Mouse (Mus musculus) E14TG2a.4 (cell line): ENCODE results near the gene Med20.
A peak's percentile ranks its signal among the peaks of the same experiment; 100 is the strongest.

Experiments
- H3K27me3 ChIP-seq: 2 replicates; pipeline ENCODE4 v1.6.1; 2014; ENCODE audit warnings: low read length, control low read depth; ENCODE audit not compliant: insufficient read depth
- H3K36me3 ChIP-seq: 2 replicates; pipeline ENCODE4 v1.6.1; 2014; ENCODE audit warnings: low read length, control low read depth; ENCODE audit not compliant: insufficient read depth
- H3K4me1 ChIP-seq: replicated peaks from 2 replicates; pipeline ENCODE4 v1.6.1; 2014; ENCODE audit warnings: low read depth, low read length, control low read depth
- H3K4me3 ChIP-seq: replicated peaks from 2 replicates; pipeline ENCODE4 v1.5.1; 2014; ENCODE audit warnings: mild to moderate bottlenecking, low read length
- H3K9me3 ChIP-seq: 2 replicates; pipeline ENCODE4 v1.6.1; 2014; ENCODE audit warnings: low read length, control low read depth
- CTCF ChIP-seq: conservative IDR thresholded peaks from 2 replicates; pipeline ENCODE4 v1.5.1; 2014; ENCODE audit warnings: low read length
- NANOG ChIP-seq: IDR thresholded peaks from 2 replicates; pipeline ENCODE4 v1.6.1; 2014; ENCODE audit warnings: borderline replicate concordance, low read length, mixed read lengths
- POU5F1 ChIP-seq: IDR thresholded peaks from 2 replicates; pipeline ENCODE4 v1.6.1; 2014; ENCODE audit warnings: low read length, borderline replicate concordance

The Med20 gene

DNA sequence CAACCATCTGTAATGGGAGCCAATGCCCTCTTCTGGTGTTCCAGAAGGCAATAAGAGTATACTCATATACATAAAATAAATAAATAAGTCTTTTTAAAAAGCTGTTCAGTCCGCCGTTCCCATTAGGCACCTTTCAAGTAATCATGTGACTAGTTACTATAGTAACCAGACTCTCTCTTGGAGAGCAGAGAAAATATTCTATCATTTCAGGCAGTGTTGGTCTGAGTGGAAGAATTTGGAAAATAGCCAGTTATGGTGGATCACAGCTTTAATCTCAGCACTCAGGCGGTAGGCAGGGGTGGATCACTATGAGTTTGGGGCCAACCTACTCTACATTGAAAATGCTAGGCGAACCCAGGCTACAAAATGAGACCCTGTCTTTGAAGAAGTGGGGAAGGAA lies 57.8 kb downstream of the Med20 start:
- no peaks in the 10 kb centered on the region for H3K36me3 ChIP-seq
- no peaks in the 10 kb centered on the region for H3K9me3 ChIP-seq
- peaks cover 9% of the 10 kb centered on the region for H3K27me3 ChIP-seq
- TF ChIP-seq NANOG (no peak), POU5F1 (no peak)
- H3K4me1 ChIP-seq = peaks cover 60% of the 10 kb centered on the region
- no peak overlapping the region for H3K4me3 ChIP-seq

- no peaks in the 10 kb centered on the region for H3K9me3 ChIP-seq
- H3K27me3 ChIP-seq = peaks cover 9% of the 10 kb centered on the region
- TF ChIP-seq NANOG = no peak
- TF ChIP-seq POU5F1 = no peak
- peaks cover 59% of the 10 kb centered on the region for H3K4me1 ChIP-seq
- H3K36me3 ChIP-seq = peaks cover 22% of the 10 kb centered on the region
- H3K4me3 ChIP-seq = peak overlapping the region; percentile 82
These were observed 60.6 kb downstream of the Med20 start for GRCm38 (mm10) chr17:47671988-47672310.

DNA sequence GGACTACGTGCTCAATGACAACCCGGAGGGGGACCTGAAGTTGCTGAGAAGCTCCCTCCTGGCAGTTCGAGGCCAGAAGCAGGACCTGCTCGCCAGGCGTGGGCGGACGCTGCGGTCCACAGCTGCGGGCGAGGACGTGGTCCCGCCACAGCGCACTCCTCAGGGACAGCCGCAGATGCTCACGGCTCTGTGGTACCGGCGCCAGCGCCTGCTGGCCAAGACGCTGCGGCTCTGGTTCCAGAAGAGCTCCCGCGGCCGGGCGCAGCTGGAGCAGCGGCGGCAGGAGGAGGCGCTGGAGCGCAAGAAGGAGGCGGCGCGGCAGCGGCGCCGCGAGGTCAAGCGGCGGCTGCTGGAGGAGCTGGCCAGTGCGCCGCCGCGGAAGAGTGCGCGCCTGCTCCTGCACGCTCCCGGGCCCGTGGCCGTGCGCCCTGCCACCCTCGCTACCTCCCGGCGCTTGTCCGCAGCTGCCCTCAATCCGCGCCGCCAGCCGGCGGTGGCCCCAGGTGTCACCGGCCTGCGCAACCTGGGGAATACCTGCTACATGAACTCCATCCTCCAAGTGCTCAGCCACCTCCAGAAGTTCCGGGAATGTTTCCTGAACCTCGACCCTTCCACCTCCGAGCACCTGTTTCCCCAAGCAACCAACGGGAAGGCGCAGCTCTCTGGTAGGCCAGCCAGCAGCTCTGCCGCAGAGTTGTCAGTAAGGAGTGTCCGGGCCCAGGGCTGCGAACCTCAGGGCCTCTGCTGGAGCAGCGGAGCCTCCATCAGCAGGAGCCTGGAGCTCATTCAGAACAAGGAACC lies 61.1 kb downstream of the Med20 start:
- peaks cover 28% of the 10 kb centered on the region for H3K36me3 ChIP-seq
- no peaks in the 10 kb centered on the region for H3K9me3 ChIP-seq
- TF ChIP-seq CTCF = no peak
- TF ChIP-seq POU5F1 = no peak
- peaks cover 9% of the 10 kb centered on the region for H3K27me3 ChIP-seq
- H3K4me1 ChIP-seq = peaks cover 58% of the 10 kb centered on the region
- H3K4me3 ChIP-seq = peak overlapping the region; percentile 82
